Mouse (Mus musculus): ENCODE measurements around the gene Gm10097. TPM values are rescaled to one million over a fixed set of nuclear protein-coding genes. Genes with fewer than 3 reads are reported as not detected.

The Gm10097 gene
- polyA plus RNA-seq, 1 experiment: 0.04 TPM

DNA sequence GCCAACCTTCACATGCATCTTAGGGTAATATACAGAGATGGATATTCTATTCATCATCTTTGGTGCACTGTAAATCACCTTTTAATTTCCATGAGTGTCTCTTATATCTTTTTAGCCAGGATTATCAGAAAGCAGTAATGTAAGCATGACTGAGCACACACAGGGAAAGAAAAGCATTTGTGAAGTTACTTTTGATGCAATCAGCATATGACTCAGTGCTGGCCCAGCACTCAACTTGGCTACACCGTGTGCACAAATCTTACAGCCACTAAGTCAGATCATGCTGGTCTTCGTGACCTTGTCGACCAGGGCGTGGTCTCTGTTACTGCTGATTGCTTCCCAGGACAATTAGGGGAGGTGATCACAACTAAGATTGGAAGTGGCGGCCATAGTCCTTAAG is 16.8 kb downstream of the Gm10097 start:
- no peaks in the 10 kb centered on the region for H3K27me3 ChIP-seq (ENCODE audit: control insufficient read depth, insufficient read depth, insufficient read length)
- H3K4me3 ChIP-seq: no peak overlapping the region
- no peaks in the 10 kb centered on the region for H3K79me2 ChIP-seq (ENCODE audit: control insufficient read depth, insufficient read depth)
- no peak for TF ChIP-seq MYOG (IDR thresholded peaks at IDR 0.05; ENCODE audit: control insufficient read depth in 1 of 3, insufficient read depth in 1 of 3, insufficient read length in 2 of 3, low read depth in 2 of 3)
- TF ChIP-seq CEBPB (IDR thresholded peaks at IDR 0.05; ENCODE audit: insufficient read depth, poor library complexity, severe bottlenecking): peak; percentile 82
- peaks cover 16% of the 10 kb centered on the region for H3K36me3 ChIP-seq (ENCODE audit: control insufficient read depth, insufficient read depth)
- H3ac ChIP-seq (ENCODE audit: control insufficient read depth, insufficient read length): no peak overlapping the region
- peak overlapping the region; percentile 1 for H3K4me2 ChIP-seq (ENCODE audit: low read depth)

DNA sequence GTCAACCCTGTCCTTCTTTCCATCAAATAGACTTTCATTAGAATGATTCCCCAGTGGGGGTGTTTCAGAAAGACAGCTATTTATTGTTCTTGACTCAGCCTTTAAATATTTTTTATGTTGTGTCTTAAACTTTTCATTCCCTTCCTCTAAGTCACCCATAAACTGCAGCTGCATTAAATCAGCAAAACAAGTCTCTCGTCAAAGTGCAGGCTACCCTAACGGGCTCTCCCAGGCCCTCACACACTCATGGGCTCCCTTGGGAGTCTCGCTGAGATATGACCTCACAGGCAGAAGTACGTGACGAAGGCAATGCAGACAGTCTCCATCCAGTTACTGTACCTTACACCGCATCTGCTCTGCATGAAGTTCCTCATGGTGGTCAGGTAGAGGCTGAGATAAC is 17.3 kb downstream of the Gm10097 start:
- Histone ChIP-seq H3K79me2 (ENCODE audit: control insufficient read depth, insufficient read depth) (no peaks in the 10 kb centered on the region), H3K4me2 (ENCODE audit: low read depth) (peak overlapping the region; percentile 1), H3K27me3 (ENCODE audit: control insufficient read depth, insufficient read depth, insufficient read length) (no peaks in the 10 kb centered on the region), H3K36me3 (ENCODE audit: control insufficient read depth, insufficient read depth) (peaks cover 16% of the 10 kb centered on the region), H3ac (ENCODE audit: control insufficient read depth, insufficient read length) (no peak overlapping the region), H3K4me3 (no peak overlapping the region)
- no peak for TF ChIP-seq E2F4 (IDR thresholded peaks at IDR 0.05; ENCODE audit: insufficient read depth)
- TF ChIP-seq POLR2A (IDR thresholded peaks at IDR 0.05; ENCODE audit: insufficient read length, low read depth): no peak
- no peak for TF ChIP-seq SRF (IDR thresholded peaks at IDR 0.05; ENCODE audit: control insufficient read depth, insufficient read length, low read depth)
- TF ChIP-seq TCF12 (IDR thresholded peaks at IDR 0.05; ENCODE audit: insufficient read depth, poor library complexity, severe bottlenecking): no peak
- no peak for TF ChIP-seq CEBPB (IDR thresholded peaks at IDR 0.05; ENCODE audit: insufficient read depth, poor library complexity, severe bottlenecking)
- TF ChIP-seq MYOG (IDR thresholded peaks at IDR 0.05; ENCODE audit: control insufficient read depth in 1 of 3, insufficient read depth in 1 of 3, insufficient read length in 2 of 3, low read depth in 2 of 3): no peak
- no peak for TF ChIP-seq MAX (IDR thresholded peaks at IDR 0.05; ENCODE audit: low read depth)
- no peak for TF ChIP-seq USF1 (IDR thresholded peaks at IDR 0.05; ENCODE audit: low read depth)
- TF ChIP-seq REST (IDR thresholded peaks at IDR 0.05; ENCODE audit: insufficient read depth, insufficient read length): no peak
- no peak for TF ChIP-seq MYOD1 (IDR thresholded peaks at IDR 0.05; ENCODE audit: control insufficient read depth in 1 of 3, insufficient read length in 2 of 3, low read depth in 2 of 3)
- no peak for TF ChIP-seq POLR2AphosphoS2 (IDR thresholded peaks at IDR 0.05; ENCODE audit: insufficient read length, low read depth)
- TF ChIP-seq TCF3 (IDR thresholded peaks at IDR 0.05; ENCODE audit: insufficient read length, low read depth): no peak

DNA sequence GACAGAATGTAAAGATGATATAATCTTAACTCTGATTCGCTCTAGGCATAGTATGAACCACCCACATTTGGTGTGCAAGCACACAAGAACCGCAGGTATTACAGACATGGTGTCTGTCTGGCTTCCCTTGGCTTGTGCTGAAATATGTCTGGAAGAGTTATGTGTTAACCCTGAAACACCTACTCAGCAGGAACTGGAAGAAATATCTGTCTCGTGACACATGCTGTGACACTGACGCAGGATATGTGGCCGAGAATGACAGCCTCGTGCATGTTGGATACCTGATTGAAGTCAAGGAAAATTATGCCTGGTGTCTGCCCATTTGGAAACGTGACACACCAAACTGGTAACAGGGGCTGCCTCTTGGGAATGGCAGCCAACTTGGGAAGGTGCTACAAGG is 18.3 kb downstream of the Gm10097 start:
- no peak overlapping the region for H3ac ChIP-seq (ENCODE audit: control insufficient read depth, insufficient read length)
- TF ChIP-seq CEBPB (IDR thresholded peaks at IDR 0.05; ENCODE audit: insufficient read depth, poor library complexity, severe bottlenecking) (no peak), SRF (IDR thresholded peaks at IDR 0.05; ENCODE audit: control insufficient read depth, insufficient read length, low read depth) (no peak), TCF12 (IDR thresholded peaks at IDR 0.05; ENCODE audit: insufficient read depth, poor library complexity, severe bottlenecking) (no peak), MYOD1 (IDR thresholded peaks at IDR 0.05; ENCODE audit: control insufficient read depth in 1 of 3, insufficient read length in 2 of 3, low read depth in 2 of 3) (no peak), MAX (IDR thresholded peaks at IDR 0.05; ENCODE audit: low read depth) (no peak), POLR2A (IDR thresholded peaks at IDR 0.05; ENCODE audit: insufficient read length, low read depth) (no peak), MYOG (IDR thresholded peaks at IDR 0.05; ENCODE audit: control insufficient read depth in 1 of 3, insufficient read depth in 1 of 3, insufficient read length in 2 of 3, low read depth in 2 of 3) (no peak), E2F4 (IDR thresholded peaks at IDR 0.05; ENCODE audit: insufficient read depth) (no peak), REST (IDR thresholded peaks at IDR 0.05; ENCODE audit: insufficient read depth, insufficient read length) (no peak), TCF3 (IDR thresholded peaks at IDR 0.05; ENCODE audit: insufficient read length, low read depth) (no peak), USF1 (IDR thresholded peaks at IDR 0.05; ENCODE audit: low read depth) (no peak), POLR2AphosphoS2 (IDR thresholded peaks at IDR 0.05; ENCODE audit: insufficient read length, low read depth) (no peak)
- no peak overlapping the region for H3K4me3 ChIP-seq
- no peaks in the 10 kb centered on the region for H3K79me2 ChIP-seq (ENCODE audit: control insufficient read depth, insufficient read depth)
- H3K36me3 ChIP-seq (ENCODE audit: control insufficient read depth, insufficient read depth): peaks cover 16% of the 10 kb centered on the region
- H3K4me2 ChIP-seq (ENCODE audit: low read depth): no peak overlapping the region
- H3K27me3 ChIP-seq (ENCODE audit: control insufficient read depth, insufficient read depth, insufficient read length): no peaks in the 10 kb centered on the region

- no peak overlapping the region for H3K4me3 ChIP-seq
- H3K27me3 ChIP-seq (ENCODE audit: control insufficient read depth, insufficient read depth, insufficient read length): no peaks in the 10 kb centered on the region
- H3K4me2 ChIP-seq (ENCODE audit: low read depth): no peak overlapping the region
- TF ChIP-seq USF1 (IDR thresholded peaks at IDR 0.05; ENCODE audit: low read depth) (no peak), POLR2AphosphoS2 (IDR thresholded peaks at IDR 0.05; ENCODE audit: insufficient read length, low read depth) (no peak), REST (IDR thresholded peaks at IDR 0.05; ENCODE audit: insufficient read depth, insufficient read length) (no peak), MAX (IDR thresholded peaks at IDR 0.05; ENCODE audit: low read depth) (no peak), TCF3 (IDR thresholded peaks at IDR 0.05; ENCODE audit: insufficient read length, low read depth) (no peak), CEBPB (IDR thresholded peaks at IDR 0.05; ENCODE audit: insufficient read depth, poor library complexity, severe bottlenecking) (no peak), SRF (IDR thresholded peaks at IDR 0.05; ENCODE audit: control insufficient read depth, insufficient read length, low read depth) (no peak), TCF12 (IDR thresholded peaks at IDR 0.05; ENCODE audit: insufficient read depth, poor library complexity, severe bottlenecking) (no peak), E2F4 (IDR thresholded peaks at IDR 0.05; ENCODE audit: insufficient read depth) (no peak), POLR2A (IDR thresholded peaks at IDR 0.05; ENCODE audit: insufficient read length, low read depth) (no peak), MYOD1 (IDR thresholded peaks at IDR 0.05; ENCODE audit: control insufficient read depth in 1 of 3, insufficient read length in 2 of 3, low read depth in 2 of 3) (no peak), MYOG (IDR thresholded peaks at IDR 0.05; ENCODE audit: control insufficient read depth in 1 of 3, insufficient read depth in 1 of 3, insufficient read length in 2 of 3, low read depth in 2 of 3) (no peak)
- peaks cover 7% of the 10 kb centered on the region for H3K36me3 ChIP-seq (ENCODE audit: control insufficient read depth, insufficient read depth)
- no peak overlapping the region for H3ac ChIP-seq (ENCODE audit: control insufficient read depth, insufficient read length)
- no peaks in the 10 kb centered on the region for H3K79me2 ChIP-seq (ENCODE audit: control insufficient read depth, insufficient read depth)
These were observed 20.1 kb downstream of the Gm10097 start for GRCm38 (mm10) chr10:5089133-5089532.
